Mouse (Mus musculus) layer of hippocampus, adult 18-20 months (tissue): Measurements from ENCODE around the gene Nim1k. TPM values are rescaled to one million over a fixed set of nuclear protein-coding genes. Genes with fewer than 3 reads are reported as not detected.

Experiments used
- DNase-seq, 2 experiments: peaks; one replicate each; pipeline ENCODE4 v3.0.0; 2022; ENCODE audit warnings: low spot score in 2 of 2
- total RNA-seq, 2 experiments: library from RNA; stranded (reverse); gene quantifications; 2 replicates each; pipeline ENCODE4 v1.2.3; 2021

Gene Nim1k
- total RNA-seq, 2 experiments from 2014 or later, result 12.3 to 13.8 TPM

DNA sequence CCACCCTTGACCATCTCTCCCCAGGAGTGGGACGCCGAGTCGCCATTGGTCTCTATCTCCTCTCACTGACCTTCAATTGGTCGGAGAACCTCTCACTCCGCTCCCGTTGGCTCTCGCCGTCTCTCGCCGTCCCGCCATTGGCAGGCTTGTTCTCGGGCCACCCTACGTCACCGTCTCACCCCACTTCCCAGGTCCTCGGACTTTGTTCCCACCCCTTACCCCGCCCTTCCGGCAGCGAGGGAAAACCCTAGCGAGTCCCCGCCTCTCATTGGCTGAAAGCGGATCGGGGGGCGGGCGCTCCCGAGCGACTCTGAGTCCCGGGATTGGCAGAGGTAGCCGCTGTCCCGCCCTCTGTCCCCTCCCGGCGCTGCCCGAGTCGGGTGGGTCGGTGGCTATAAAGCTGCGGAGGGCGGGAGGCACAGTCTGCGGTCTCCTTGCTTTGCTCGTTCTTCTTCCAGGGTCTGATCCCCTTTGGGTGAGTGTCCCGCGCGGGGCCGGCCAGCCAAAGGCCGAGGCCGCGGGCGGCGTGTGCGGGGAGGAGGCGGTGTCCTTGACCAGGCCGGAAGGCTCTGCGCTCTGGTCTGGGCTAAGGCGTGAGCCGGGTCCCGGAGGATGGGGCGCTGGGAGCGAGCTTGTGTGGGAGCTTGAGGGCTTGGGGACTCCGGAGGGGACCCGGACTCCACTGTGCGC, 65.5 kb downstream of the Nim1k start, which contains the start of gene Hmgcs1:
TSS of gene Hmgcs1 (plus strand) at position 341 of the 690 bp plus-strand sequence.
- DNase-seq, result peak; percentile 99

DNA sequence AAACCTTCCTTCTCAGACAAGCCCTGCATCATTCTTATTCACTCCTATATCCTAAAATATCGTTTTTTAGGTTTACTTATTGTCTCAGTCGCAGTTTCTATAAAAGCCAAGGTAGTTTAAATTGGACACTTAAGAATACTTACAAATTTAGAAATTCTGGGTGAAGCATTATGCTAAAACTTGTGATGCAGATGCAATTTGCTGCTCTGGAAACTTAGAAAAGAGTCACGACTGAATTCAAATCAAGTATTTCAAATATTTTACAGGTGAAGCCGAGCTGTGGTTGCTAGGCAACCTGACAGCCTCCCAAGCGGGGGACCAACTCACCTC, 66.0 kb downstream of the Nim1k start:
- DNase-seq, result no peak

DNA sequence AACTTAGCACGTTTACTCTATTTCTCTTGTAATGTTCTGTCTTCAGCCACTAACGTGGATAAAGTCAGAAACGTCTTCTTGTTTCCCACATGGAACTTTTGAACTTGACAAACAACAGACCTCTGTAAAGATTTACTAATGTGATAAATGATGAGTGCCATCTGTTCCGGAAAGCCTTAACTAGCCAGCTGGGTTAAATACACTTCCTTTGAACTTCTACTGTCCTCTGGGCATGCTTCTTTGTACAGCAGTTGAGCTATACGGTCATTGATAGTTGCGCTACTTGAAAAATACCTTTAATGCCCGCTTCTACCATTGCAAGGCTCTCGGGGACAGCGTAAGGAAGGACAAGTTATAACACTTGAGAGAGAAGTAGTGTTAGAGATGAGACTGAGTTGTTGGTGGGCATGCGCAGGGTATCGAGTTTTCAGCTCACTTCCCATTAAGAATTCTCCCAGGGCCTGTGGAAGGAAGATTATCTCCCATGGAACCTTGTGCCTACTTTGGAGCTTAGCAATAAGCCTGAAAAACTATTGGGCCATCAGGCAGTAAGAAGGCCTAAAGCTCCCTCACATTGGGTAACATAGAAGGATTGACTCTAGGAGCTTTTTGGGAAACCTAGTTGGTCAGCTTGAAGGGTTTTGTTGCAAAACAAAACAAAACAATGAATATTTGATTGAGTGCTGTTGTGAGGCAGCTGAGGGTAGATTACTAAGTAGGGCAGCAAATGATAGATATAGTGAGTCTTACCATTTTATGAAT, 71.1 kb downstream of the Nim1k start:
- no peak for DNase-seq

DNA sequence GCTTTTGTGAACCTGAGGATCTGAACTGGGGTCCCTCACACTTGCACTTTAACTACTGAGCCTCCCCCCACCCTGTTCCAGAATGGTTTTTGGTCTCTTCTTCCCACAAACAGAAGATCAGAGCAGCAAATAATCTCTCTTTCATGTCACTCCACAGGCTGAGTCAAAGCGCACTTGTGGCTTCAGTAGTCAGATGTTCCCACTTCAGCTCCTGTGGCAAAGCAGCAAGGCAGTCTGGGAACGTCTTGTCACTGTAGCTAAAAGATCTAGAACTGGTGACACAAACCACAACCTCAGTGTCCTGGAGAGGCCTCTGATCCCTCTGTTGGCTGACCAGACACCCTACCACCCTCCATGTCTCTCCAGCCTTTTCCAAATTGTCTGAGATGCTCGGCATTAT, 74.5 kb downstream of the Nim1k start:
- no peak for DNase-seq

DNA sequence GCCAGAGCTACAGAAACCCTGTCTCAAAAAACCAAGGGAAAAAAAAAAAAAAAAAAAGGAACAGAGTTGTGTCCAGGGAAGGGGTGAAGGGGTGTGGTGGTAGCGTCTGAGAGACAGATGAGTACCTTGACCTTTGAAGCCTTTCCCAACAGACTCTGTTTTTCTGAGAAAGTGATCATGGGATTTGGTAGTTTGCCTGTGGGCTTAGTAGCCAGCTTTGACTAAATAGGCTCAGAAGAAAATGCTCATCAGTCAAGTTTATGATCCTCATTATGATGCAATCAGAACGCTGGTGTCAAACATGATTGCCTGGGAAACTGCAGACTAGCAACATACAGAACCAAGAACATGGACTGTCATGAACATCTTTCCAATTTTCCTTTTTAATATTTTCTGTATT, 76.0 kb downstream of the Nim1k start:
- DNase-seq, result no peak

DNA sequence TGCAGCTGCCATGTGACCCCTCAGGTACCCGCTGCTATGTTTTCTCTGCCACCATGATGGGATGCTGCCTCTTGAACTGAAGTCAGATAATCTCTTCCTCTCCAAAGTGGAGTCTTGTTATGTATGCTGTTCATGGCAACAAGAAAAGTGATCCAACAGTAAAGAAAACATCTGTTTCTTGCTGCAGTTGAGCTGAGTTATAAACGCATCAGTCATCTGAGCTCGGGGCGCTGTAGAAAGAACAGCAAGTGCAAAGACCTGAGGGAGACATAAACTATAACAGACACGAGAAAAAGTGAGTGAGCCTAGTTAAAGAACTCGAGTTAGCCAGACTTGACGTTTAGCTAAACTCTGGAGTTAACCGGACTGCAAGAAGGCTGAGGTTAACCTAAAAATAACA, 76.9 kb downstream of the Nim1k start:
- no peak for DNase-seq

DNA sequence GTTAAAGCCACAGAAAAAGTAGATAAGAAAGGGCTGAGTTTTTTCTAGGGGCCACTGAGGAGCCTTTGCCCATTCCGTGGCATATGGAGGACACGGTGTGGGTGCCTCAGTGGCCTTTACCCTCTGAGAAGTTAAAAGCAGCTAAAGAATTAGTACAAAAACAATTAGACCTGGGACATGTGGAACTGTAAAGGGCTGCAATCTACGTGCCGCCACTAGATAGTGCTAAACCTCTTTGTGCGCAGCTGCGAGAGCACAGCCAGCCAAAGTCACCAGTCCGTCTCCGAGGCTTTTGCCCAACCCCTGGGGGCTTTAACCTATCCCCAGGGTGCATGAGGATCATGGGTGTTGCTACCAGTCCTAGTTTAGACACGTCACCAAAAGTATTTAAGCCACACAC, 94.3 kb downstream of the Nim1k start:
- peak in 1 of 2 experiments; percentile 53 for DNase-seq

Other genes starting within 250 kb of the Nim1k start
- gene Ccl28, start 132.1 kb downstream of the Nim1k start, total RNA-seq, result 1 to 10 TPM; 1.1 to 1.2 TPM
- 100 to 1,000 TPM; 192 to 194 TPM for gene Hmgcs1, start 65.5 kb downstream of the Nim1k start, total RNA-seq
- gene Zfp131, start 35.0 kb upstream of the Nim1k start, total RNA-seq, result 10 to 100 TPM; 42.3 to 42.8 TPM
- gene AF067063, start 74.3 kb upstream of the Nim1k start, total RNA-seq, result not detected
- gene D13Ertd608e, start 80.1 kb upstream of the Nim1k start, total RNA-seq, result not detected
- gene Tcstv1, start 138.9 kb upstream of the Nim1k start, total RNA-seq, result not detected
- gene Gm21761, start 173.4 kb upstream of the Nim1k start, total RNA-seq, result not detected
- gene B020031M17Rik, start 194.9 kb upstream of the Nim1k start, total RNA-seq, result not detected